21 mouse cellular contexts compared by ENCODE assay signal in genomic region chr3:58454414-58455205, GRCm38 (mm10). TPM values are rescaled to one million over a fixed set of nuclear protein-coding genes. Genes with fewer than 3 reads are reported as not detected.
DNase-seq lines count a peak whose midpoint lies in the region; ATAC-seq and TF ChIP-seq lines count a peak whose summit lies in the region.
"Had no signal": no experiment of that assay in that cellular context is flagged by ENCODE, and none has a peak within 500 bp of the region (broad histone marks: within the 10 kb centered on the region; RNA-seq: fewer than 3 reads in every experiment).

No protein-coding gene starts in this region.

- H3K4me2 ChIP-seq in intestine, embryonic 15.5 days (replicated peaks): no peak overlapping the region
- peak overlapping the region; percentile 48 for H3K4me2 ChIP-seq in liver, embryonic 14.5 days (ENCODE audit: low read depth)
- H3K4me2 ChIP-seq: heart, embryonic 12.5 days; hindbrain, embryonic 13.5 days had no signal

- H3K4me1 ChIP-seq in G1E (ENCODE audit: insufficient read depth, low read depth, low read length): peaks cover 24% of the 10 kb centered on the region
- H3K4me1 ChIP-seq in intestine, embryonic 15.5 days (replicated peaks): no peaks in the 10 kb centered on the region
- H3K4me1 ChIP-seq in liver, embryonic 14.5 days (replicated peaks; ENCODE audit: control insufficient read depth in 2 of 2, insufficient read depth in 2 of 2, low read length in 1 of 2): peaks cover 16 to 18% of the 10 kb centered on the region in 2 experiments
- H3K4me1 ChIP-seq: heart, embryonic 12.5 days; hindbrain, embryonic 13.5 days had no signal

- TF ChIP-seq CTCF in G1E (IDR thresholded peaks at IDR 0.05; ENCODE audit: low read depth, low read length): no peak
- TF ChIP-seq CTCF in liver, embryonic 14.5 days (IDR thresholded peaks at IDR 0.05; ENCODE audit: low read depth): no peak

- H3K27me3 ChIP-seq in G1E (ENCODE audit: insufficient read depth, low read length): no peaks in the 10 kb centered on the region
- H3K27me3 ChIP-seq in intestine, embryonic 15.5 days (replicated peaks): no peaks in the 10 kb centered on the region
- no peaks in the 10 kb centered on the region for H3K27me3 ChIP-seq in liver, embryonic 14.5 days (ENCODE audit: control insufficient read depth, insufficient read depth, low read length)
- H3K27me3 ChIP-seq: heart, embryonic 12.5 days; hindbrain, embryonic 13.5 days; Patski had no signal

- intact Hi-C loops in heart, postnatal 36 days (cut with DNase I): no loop called here

- TF ChIP-seq EP300 in liver, embryonic 14.5 days (IDR thresholded peaks at IDR 0.05; ENCODE audit: low read depth): peak; percentile 86

- peaks cover 14% of the 10 kb centered on the region for H3K36me3 ChIP-seq in G1E (replicated peaks)
- H3K36me3 ChIP-seq in intestine, embryonic 15.5 days: no peaks in the 10 kb centered on the region
- H3K36me3 ChIP-seq in liver, embryonic 14.5 days (replicated peaks; ENCODE audit: control insufficient read depth, insufficient read depth, low read depth): no peaks in the 10 kb centered on the region; the same call in 1 of the 2 replicates
- H3K36me3 ChIP-seq: hindbrain, embryonic 13.5 days had no signal

- no peaks in the 10 kb centered on the region for H3K9me3 ChIP-seq in G1E (replicated peaks)
- H3K9me3 ChIP-seq in intestine, embryonic 15.5 days: no peaks in the 10 kb centered on the region
- H3K9me3 ChIP-seq in liver, embryonic 14.5 days (ENCODE audit: control insufficient read depth, low read length): no peaks in the 10 kb centered on the region
- H3K9me3 ChIP-seq: heart, embryonic 12.5 days; hindbrain, embryonic 13.5 days had no signal

- DNase-seq in G1E (ENCODE audit: low spot score) (peak; percentile 13), MN1 (ENCODE audit: low spot score) (peak; percentile 11)
- peak; percentile 62 to 86 (median 64) for DNase-seq in liver, embryonic 14.5 days (ENCODE audit: low read depth in 3 of 3, low spot score in 3 of 3)
- DNase-seq in heart, postnatal 36 days: no peak
- no peak for DNase-seq in spleen, adult 12 weeks (ENCODE audit: low spot score)
- DNase-seq in gastrocnemius, postnatal 25 days: no peak
- DNase-seq: adrenal gland, postnatal 36 days; B cell, adult 2 months; cerebellum, adult 9-10 months; heart, postnatal 14 days; layer of hippocampus, postnatal 36 days; right cerebral cortex, postnatal 4 days; thymus, postnatal 14 days had no signal

- no peak overlapping the region for H3K4me3 ChIP-seq in G1E (ENCODE audit: low read depth, low read length)
- H3K4me3 ChIP-seq in intestine, embryonic 15.5 days (replicated peaks): no peak overlapping the region
- H3K4me3 ChIP-seq in liver, embryonic 14.5 days (ENCODE audit: insufficient read depth in 1 of 2, low read depth in 2 of 2, low read length in 2 of 2): no peak overlapping the region
- H3K4me3 ChIP-seq: erythroblast, embryonic 14.5 days; heart, embryonic 12.5 days; hindbrain, embryonic 13.5 days; layer of hippocampus, adult 2 months had no signal

- H3K9ac ChIP-seq in intestine, embryonic 15.5 days: no peak overlapping the region
- no peak overlapping the region for H3K9ac ChIP-seq in liver, embryonic 14.5 days (replicated peaks)
- H3K9ac ChIP-seq: heart, embryonic 12.5 days; hindbrain, embryonic 13.5 days had no signal

- 15% methylated on average over 4 of the region's 4 CpGs for WGBS in intestine, embryonic 15.5 days
- 19% methylated on average over 4 of the region's 4 CpGs for WGBS in liver, embryonic 14.5 days (ENCODE audit: insufficient replicate concordance)

- ATAC-seq in G1E (ENCODE audit: extremely low read depth, insufficient number of reproducible peaks, low FRiP score, poor library complexity, severe bottlenecking): peak; percentile 86
- peak; percentile 84 for ATAC-seq in intestine, embryonic 15.5 days
- peak; percentile 86 for ATAC-seq in liver, embryonic 14.5 days (ENCODE audit: insufficient read depth)
- no peak for ATAC-seq in frontal cortex, adult (ENCODE audit: low TSS enrichment)
- ATAC-seq: forebrain, embryonic 14.5 days; Patski had no signal

- no peak overlapping the region for H3K27ac ChIP-seq in intestine, embryonic 15.5 days
- peak overlapping the region; percentile 79 for H3K27ac ChIP-seq in liver, embryonic 14.5 days
- H3K27ac ChIP-seq: hindbrain, embryonic 13.5 days; layer of hippocampus, adult 2 months had no signal

RNA-seq across cellular contexts. Expression of gene Tsc22d2, which starts 40.1 kb away (rescaled TPM):
- total RNA-seq in G1E (2014; fragmentation: Nextera tagmentation): 37.2 and 51.3 TPM in 2 replicates
- 15.5 and 15.8 TPM in 2 replicates for total RNA-seq in G1E (2017)
- 27.9 and 34.5 TPM in 2 replicates for polyA plus RNA-seq in G1E (2012)
- polyA plus RNA-seq in intestine, embryonic 15.5 days (2015; fragmentation: Nextera tagmentation; extraction: Ambion mirVana): 9.0 and 10.9 TPM in 2 replicates
- polyA plus RNA-seq in liver, embryonic 14.5 days (2012; rRNA removed): 4.3 TPM in 2 replicates
- 4.1 and 4.3 TPM in 2 replicates for polyA plus RNA-seq in liver, embryonic 14.5 days (2014; fragmentation: Nextera tagmentation; extraction: Ambion mirVana)
- 10 to 100 TPM; 23.8 to 25.6 TPM for total RNA-seq in heart, postnatal 36 days (2021)
- 10 to 100 TPM; 19.6 to 20.5 TPM for total RNA-seq in gastrocnemius, postnatal 25 days (2021)

Comparison
In these comparisons a context has a peak if more than half of its experiments do, and no peak if none do; other contexts are left out.
1. DNase-seq: peak in G1E (single experiment), MN1 (single experiment) and liver, embryonic 14.5 days (3 of 3); none in heart, postnatal 36 days (0 of 2), spleen, adult 12 weeks (single experiment) and gastrocnemius, postnatal 25 days (single experiment).